Mouse (Mus musculus): ENCODE measurements around the gene Caprin1.

DNA sequence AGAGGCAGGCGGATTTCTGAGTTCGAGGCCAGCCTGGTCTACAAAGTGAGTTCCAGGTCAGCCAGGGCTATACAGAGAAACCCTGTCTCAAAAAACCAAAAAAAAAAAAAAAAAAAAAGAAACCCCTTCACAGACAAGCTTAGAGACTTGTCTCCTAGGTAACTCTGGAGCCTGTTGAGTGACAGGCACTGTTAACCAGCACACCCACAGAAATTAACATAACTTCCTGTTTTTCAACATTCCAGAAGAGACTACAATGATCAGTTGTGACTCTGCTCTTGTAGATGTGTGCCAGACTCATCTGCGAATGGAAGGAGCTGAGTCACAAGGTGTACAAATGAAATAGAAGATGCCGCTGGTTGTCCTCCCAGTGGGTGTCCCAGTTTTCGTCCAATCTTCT lies 44.9 kb upstream of the Caprin1 start:
- TF ChIP-seq CTCF (IDR thresholded peaks at IDR 0.05; ENCODE audit: low read depth), result no peak
- no peak for TF ChIP-seq EP300 (IDR thresholded peaks at IDR 0.05; ENCODE audit: low read depth)
